Mouse (Mus musculus) adrenal gland, adult 8-10 months (tissue): ENCODE results near the gene Krtap4-1. TPM values are rescaled to one million over a fixed set of nuclear protein-coding genes. Genes with fewer than 3 reads are reported as not detected.
"Not testable (repeated sequence)": the region's sequence is repeated elsewhere in the genome, so short reads cannot be mapped to it uniquely, and the experiment has no call there.

Experiments used
- DNase-seq: peaks from one replicate; pipeline ENCODE4 v3.0.0; 2022
- total RNA-seq, 4 experiments: library from RNA; stranded (reverse); gene quantifications; 2 replicates each; pipeline ENCODE4 v1.2.4; 2022

Gene Krtap4-1
- total RNA-seq, result not detected

GRCm38 (mm10) chr11:99628138-99628537, at the start of gene Krtap4-1:
Gene Krtap4-1 (minus strand): TSS chr11:99628238.
- DNase-seq, result no peak

- DNase-seq, result no peak
These were observed 37.8 kb upstream of the Krtap4-1 start, which contains the start of gene Krtap4-6 for GRCm38 (mm10) chr11:99665860-99666259. Gene Krtap4-6 (minus strand): TSS chr11:99665960.

- no peak for DNase-seq
These were observed 34.8 kb upstream of the Krtap4-1 start for GRCm38 (mm10) chr11:99662802-99663201.

GRCm38 (mm10) chr11:99659256-99659655, 31.2 kb upstream of the Krtap4-1 start:
- DNase-seq, result no peak

- not testable (repeated sequence) for DNase-seq
These were observed 30.5 kb upstream of the Krtap4-1 start, which contains the start of gene Gm11563 for GRCm38 (mm10) chr11:99658467-99659010. Gene Gm11563 (minus strand): TSS chr11:99658960.

- DNase-seq, result no peak
These were observed 29.0 kb upstream of the Krtap4-1 start for GRCm38 (mm10) chr11:99657051-99657450.

GRCm38 (mm10) chr11:99650136-99650535, 22.1 kb upstream of the Krtap4-1 start, which contains the start of gene Gm11555:
Gene Gm11555 (minus strand): TSS chr11:99650236.
- DNase-seq, result no peak

GRCm38 (mm10) chr11:99646444-99646843, 18.4 kb upstream of the Krtap4-1 start:
- no peak for DNase-seq

GRCm38 (mm10) chr11:99644351-99644750, 16.3 kb upstream of the Krtap4-1 start:
- DNase-seq, result no peak

- DNase-seq, result not testable (repeated sequence)
These were observed 15.6 kb upstream of the Krtap4-1 start, which contains the start of gene Krtap4-7 for GRCm38 (mm10) chr11:99643635-99644139. Gene Krtap4-7 (minus strand): TSS chr11:99644089.

- no peak for DNase-seq
These were observed 12.9 kb upstream of the Krtap4-1 start for GRCm38 (mm10) chr11:99640926-99641325.

GRCm38 (mm10) chr11:99637086-99637485, 9.0 kb upstream of the Krtap4-1 start:
- DNase-seq, result no peak

- DNase-seq, result no peak
These were observed 6.7 kb upstream of the Krtap4-1 start, which contains the start of gene Krtap4-2 for GRCm38 (mm10) chr11:99634653-99635134. Gene Krtap4-2 (minus strand): TSS chr11:99635084.

- DNase-seq, result no peak
These were observed 5.3 kb upstream of the Krtap4-1 start for GRCm38 (mm10) chr11:99633293-99633692.

- no peak for DNase-seq
These were observed 2.9 kb upstream of the Krtap4-1 start for GRCm38 (mm10) chr11:99630890-99631289.

- DNase-seq, result no peak
These were observed 7.7 kb downstream of the Krtap4-1 start, which contains the start of gene Gm11562 for GRCm38 (mm10) chr11:99620335-99620734. Gene Gm11562 (minus strand): TSS chr11:99620435.

- no peak for DNase-seq
These were observed 13.2 kb downstream of the Krtap4-1 start, which contains the start of gene Krtap2-4 for GRCm38 (mm10) chr11:99614796-99615363. Gene Krtap2-4 (minus strand): TSS chr11:99614846.

- DNase-seq, result not testable (repeated sequence)
These were observed 17.9 kb downstream of the Krtap4-1 start, which contains the start of gene Gm11937 for GRCm38 (mm10) chr11:99610089-99610488. Gene Gm11937 (minus strand): TSS chr11:99610189.

GRCm38 (mm10) chr11:99609126-99609525, 18.9 kb downstream of the Krtap4-1 start:
- no peak for DNase-seq

GRCm38 (mm10) chr11:99603208-99603607, 24.8 kb downstream of the Krtap4-1 start, which contains the start of gene Gm11938:
Gene Gm11938 (minus strand): TSS chr11:99603308.
- not testable (repeated sequence) for DNase-seq

- DNase-seq, result not testable (repeated sequence)
These were observed 30.3 kb downstream of the Krtap4-1 start, which contains the start of gene Krtap9-3 for GRCm38 (mm10) chr11:99597742-99598141. Gene Krtap9-3 (minus strand): TSS chr11:99598105.

GRCm38 (mm10) chr11:99590981-99591380, 37.1 kb downstream of the Krtap4-1 start, which contains the start of gene Krtap1-3:
Gene Krtap1-3 (minus strand): TSS chr11:99591339.
- no peak for DNase-seq

GRCm38 (mm10) chr11:99585096-99585495, 42.9 kb downstream of the Krtap4-1 start:
- DNase-seq, result no peak
